Mouse (Mus musculus) midbrain, embryonic 11.5 days (tissue): ENCODE measurements around the gene Dlg2. TPM values are rescaled to one million over a fixed set of nuclear protein-coding genes. Genes with fewer than 3 reads are reported as not detected.

Source experiments
- ATAC-seq: fragments of 200-750 bp; cut with Nextera tagmentation; 2 replicates; pipeline ENCODE4 v1.8.0; 2017; ENCODE audit warnings: moderate TSS enrichment, moderate library complexity; ENCODE audit not compliant: low FRiP score
- DNase-seq: peaks from one replicate; pipeline ENCODE4 v3.0.0; 2015; ENCODE audit warnings: low spot score; ENCODE audit errors: missing footprints
- H3K27ac ChIP-seq: fragments of 300-500 bp; sonication (generic); 2 replicates; pipeline ENCODE4 v1.5.1; 2014; ENCODE audit warnings: low read depth, low read length
- H3K27me3 ChIP-seq: fragments of 300-500 bp; sonication (generic); 2 replicates; pipeline ENCODE4 v1.6.1; 2014; ENCODE audit warnings: mild to moderate bottlenecking, low read length, moderate library complexity, mixed read lengths; ENCODE audit not compliant: control insufficient read depth, insufficient read depth
- H3K36me3 ChIP-seq: fragments of 300-500 bp; sonication (generic); 2 replicates; pipeline ENCODE4 v1.6.1; 2014; ENCODE audit warnings: mild to moderate bottlenecking, low read length, moderate library complexity, mixed read lengths; ENCODE audit not compliant: control insufficient read depth, insufficient read depth
- H3K4me1 ChIP-seq: fragments of 300-500 bp; sonication (generic); 2 replicates; pipeline ENCODE4 v1.6.1; 2014; ENCODE audit warnings: low read length; ENCODE audit not compliant: control insufficient read depth, insufficient read depth
- H3K4me2 ChIP-seq: fragments of 300-500 bp; sonication (generic); 2 replicates; pipeline ENCODE4 v1.6.1; 2014; ENCODE audit warnings: mild to moderate bottlenecking, moderate library complexity
- H3K4me3 ChIP-seq: fragments of 300-500 bp; sonication (generic); 2 replicates; pipeline ENCODE4 v1.5.1; 2014; ENCODE audit warnings: low read depth, low read length
- H3K9ac ChIP-seq: fragments of 300-500 bp; sonication (generic); 2 replicates; pipeline ENCODE4 v1.6.1; 2014; ENCODE audit warnings: low read length
- H3K9me3 ChIP-seq: fragments of 300-500 bp; sonication (generic); 2 replicates; pipeline ENCODE4 v1.6.1; 2016; ENCODE audit warnings: low read length; ENCODE audit not compliant: control insufficient read depth
- WGBS: fragments of 180-500 bp; shearing (Covaris S2); extraction: QIAGEN DNeasy Blood & Tissue Kit; methylation state at CpG from one replicate; pipeline ENCODE4 v1.1.7; 2014; 5-methylcytosine and 5-hydroxymethylcytosine counted together
- polyA plus RNA-seq: library from polyadenylated mRNA; unstranded; fragments of >200 nt; fragmentation: Nextera tagmentation; extraction: Ambion mirVana; gene quantifications from 2 replicates; pipeline ENCODE4 v1.2.1, GENCODE M21; 2014

The Dlg2 gene
- polyA plus RNA-seq, 1 experiment from 2014 or later: 1.8 TPM

GRCm38 (mm10) chr7:92288814-92289213, 1812.3 kb downstream of the Dlg2 start:
- DNase-seq (no peak), ATAC-seq (no peak)
- Histone ChIP-seq H3K4me3 (no peak overlapping the region), H3K9me3 (no peaks in the 10 kb centered on the region), H3K27ac (no peak overlapping the region), H3K4me2 (no peak overlapping the region), H3K9ac (no peak overlapping the region), H3K4me1 (no peaks in the 10 kb centered on the region), H3K27me3 (no peaks in the 10 kb centered on the region), H3K36me3 (no peaks in the 10 kb centered on the region)
- 90% methylated on average over 3 of the region's 3 CpGs for WGBS

- Histone ChIP-seq H3K9ac (no peak overlapping the region), H3K27ac (no peak overlapping the region), H3K27me3 (no peaks in the 10 kb centered on the region), H3K9me3 (no peaks in the 10 kb centered on the region), H3K36me3 (no peaks in the 10 kb centered on the region), H3K4me1 (no peaks in the 10 kb centered on the region), H3K4me2 (no peak overlapping the region), H3K4me3 (no peak overlapping the region)
- DNase-seq: no peak
- ATAC-seq: no peak
- 84% methylated on average over 8 of the region's 8 CpGs for WGBS
These were observed 1816.5 kb downstream of the Dlg2 start for GRCm38 (mm10) chr7:92292918-92293518.

- H3K4me2 ChIP-seq: no peak overlapping the region
- no peaks in the 10 kb centered on the region for H3K9me3 ChIP-seq
- no peaks in the 10 kb centered on the region for H3K4me1 ChIP-seq
- DNase-seq (no peak), ATAC-seq (no peak)
- H3K4me3 ChIP-seq: no peak overlapping the region
- no peak overlapping the region for H3K9ac ChIP-seq
- H3K27ac ChIP-seq: no peak overlapping the region
- 68% methylated on average over 2 of the region's 2 CpGs for WGBS
- H3K36me3 ChIP-seq: no peaks in the 10 kb centered on the region
- no peaks in the 10 kb centered on the region for H3K27me3 ChIP-seq
These were observed 1824.6 kb downstream of the Dlg2 start for GRCm38 (mm10) chr7:92301046-92301445.

GRCm38 (mm10) chr7:92307634-92308033, 1831.2 kb downstream of the Dlg2 start:
- H3K27ac ChIP-seq: no peak overlapping the region
- no peak overlapping the region for H3K9ac ChIP-seq
- H3K4me2 ChIP-seq: no peak overlapping the region
- no peaks in the 10 kb centered on the region for H3K27me3 ChIP-seq
- DNase-seq (no peak), ATAC-seq (no peak)
- H3K9me3 ChIP-seq: no peaks in the 10 kb centered on the region
- 81% methylated on average over 2 of the region's 2 CpGs for WGBS
- H3K4me1 ChIP-seq: no peaks in the 10 kb centered on the region
- H3K36me3 ChIP-seq: no peaks in the 10 kb centered on the region
- no peak overlapping the region for H3K4me3 ChIP-seq

GRCm38 (mm10) chr7:92308168-92308567, 1831.7 kb downstream of the Dlg2 start:
- no peak overlapping the region for H3K27ac ChIP-seq
- WGBS: 73% methylated on average over 2 of the region's 2 CpGs
- H3K9ac ChIP-seq: no peak overlapping the region
- no peaks in the 10 kb centered on the region for H3K36me3 ChIP-seq
- no peaks in the 10 kb centered on the region for H3K4me1 ChIP-seq
- H3K4me2 ChIP-seq: no peak overlapping the region
- no peaks in the 10 kb centered on the region for H3K9me3 ChIP-seq
- ATAC-seq (no peak), DNase-seq (no peak)
- H3K4me3 ChIP-seq: no peak overlapping the region
- H3K27me3 ChIP-seq: no peaks in the 10 kb centered on the region

GRCm38 (mm10) chr7:92316389-92316788, 1839.9 kb downstream of the Dlg2 start:
- H3K36me3 ChIP-seq: no peaks in the 10 kb centered on the region
- no peak overlapping the region for H3K27ac ChIP-seq
- H3K4me2 ChIP-seq: no peak overlapping the region
- DNase-seq (no peak), ATAC-seq (no peak)
- no peak overlapping the region for H3K9ac ChIP-seq
- H3K9me3 ChIP-seq: no peaks in the 10 kb centered on the region
- H3K27me3 ChIP-seq: no peaks in the 10 kb centered on the region
- 90% methylated on average over 6 of the region's 6 CpGs for WGBS
- H3K4me3 ChIP-seq: no peak overlapping the region
- no peaks in the 10 kb centered on the region for H3K4me1 ChIP-seq

GRCm38 (mm10) chr7:92319469-92319868, 1843.0 kb downstream of the Dlg2 start:
- no peak overlapping the region for H3K4me2 ChIP-seq
- no peak overlapping the region for H3K9ac ChIP-seq
- no peaks in the 10 kb centered on the region for H3K27me3 ChIP-seq
- H3K27ac ChIP-seq: no peak overlapping the region
- H3K36me3 ChIP-seq: no peaks in the 10 kb centered on the region
- no peak overlapping the region for H3K4me3 ChIP-seq
- peaks cover 2% of the 10 kb centered on the region; the same call in 1 of the 2 replicates for H3K4me1 ChIP-seq
- WGBS: 71% methylated on average over 1 of the region's 1 CpGs
- no peak for DNase-seq
- ATAC-seq: no peak
- no peaks in the 10 kb centered on the region for H3K9me3 ChIP-seq

- H3K9ac ChIP-seq: no peak overlapping the region
- no peak overlapping the region for H3K4me3 ChIP-seq
- H3K4me1 ChIP-seq: peaks cover 2% of the 10 kb centered on the region; the same call in 1 of the 2 replicates
- no peak for DNase-seq
- no peaks in the 10 kb centered on the region for H3K9me3 ChIP-seq
- H3K4me2 ChIP-seq: no peak overlapping the region
- no peak overlapping the region for H3K27ac ChIP-seq
- no peaks in the 10 kb centered on the region for H3K27me3 ChIP-seq
- no peak for ATAC-seq
- H3K36me3 ChIP-seq: no peaks in the 10 kb centered on the region
These were observed 1843.7 kb downstream of the Dlg2 start for GRCm38 (mm10) chr7:92320181-92320580.

GRCm38 (mm10) chr7:92321786-92322185, 1845.3 kb downstream of the Dlg2 start:
- DNase-seq: no peak
- Histone ChIP-seq H3K27ac (no peak overlapping the region), H3K27me3 (no peaks in the 10 kb centered on the region), H3K4me2 (no peak overlapping the region), H3K4me1 (peaks cover 2% of the 10 kb centered on the region; the same call in 1 of the 2 replicates), H3K9ac (no peak overlapping the region), H3K36me3 (no peaks in the 10 kb centered on the region), H3K4me3 (no peak overlapping the region), H3K9me3 (no peaks in the 10 kb centered on the region)
- 80% methylated on average over 2 of the region's 2 CpGs for WGBS
- no peak for ATAC-seq
